Mouse (Mus musculus) activated CD4-positive, CD25-positive, alpha-beta regulatory T cell, adult 4 months (primary cell): ENCODE results near the gene Des. TPM values are rescaled to one million over a fixed set of nuclear protein-coding genes. Genes with fewer than 3 reads are reported as not detected.

Experiments used
- polyA plus RNA-seq, 2 experiments: library from polyadenylated mRNA; unstranded; fragments of 100-300 nt; shearing (Covaris generic); gene quantifications; one replicate each; pipeline ENCODE4 v1.2.1; 2017

The Des gene
- polyA plus RNA-seq, 2 experiments from 2014 or later: not detected

Other genes with a start within 250 kb of the Des start
- 1 to 10 TPM; 5.4 to 6.3 TPM for gene Nhej1, start 235.1 kb upstream of the Des start, polyA plus RNA-seq
- gene Slc23a3, start 226.4 kb upstream of the Des start, polyA plus RNA-seq: under 1 TPM in 1 of 2 experiments, not detected in 1; 0.46 TPM
- 100 to 1,000 TPM; 114 to 125 TPM for gene Cnppd1, start 217.6 kb upstream of the Des start, polyA plus RNA-seq
- 10 to 100 TPM; 15.1 to 27.4 TPM for gene Retreg2, start 217.6 kb upstream of the Des start, polyA plus RNA-seq
- 10 to 100 TPM; 52.2 to 58.8 TPM for gene Zfand2b, start 191.7 kb upstream of the Des start, polyA plus RNA-seq
- gene Abcb6, start 179.9 kb upstream of the Des start, polyA plus RNA-seq: 1 to 10 TPM; 1.4 to 2.8 TPM
- 10 to 100 TPM; 14.1 to 17.1 TPM for gene Ankzf1, start 168.2 kb upstream of the Des start, polyA plus RNA-seq
- gene Atg9a, start 168.1 kb upstream of the Des start, polyA plus RNA-seq: 1 to 10 TPM; 9.9 TPM
- 10 to 100 TPM; 12.0 to 12.4 TPM for gene Glb1l, start 149.5 kb upstream of the Des start, polyA plus RNA-seq
- 10 to 100 TPM; 45.7 to 65.1 TPM for gene Stk16, start 149.5 kb upstream of the Des start, polyA plus RNA-seq
- gene Tuba4a, start 140.5 kb upstream of the Des start, polyA plus RNA-seq: 100 to 1,000 TPM; 120 to 135 TPM
- gene A630095N17Rik, start 128.2 kb upstream of the Des start, polyA plus RNA-seq: not detected
- gene Dnajb2, start 123.9 kb upstream of the Des start, polyA plus RNA-seq: 1 to 10 TPM; 5.9 to 7.1 TPM
- under 1 TPM; 0.37 to 0.47 TPM for gene Ptprn, start 95.8 kb upstream of the Des start, polyA plus RNA-seq
- gene Resp18, start 81.9 kb upstream of the Des start, polyA plus RNA-seq: not detected
- 10 to 100 TPM; 57.0 to 64.9 TPM for gene Dnpep, start 42.3 kb upstream of the Des start, polyA plus RNA-seq
- gene Speg, start 15.0 kb downstream of the Des start, polyA plus RNA-seq: not detected
- gene Gmppa, start 75.6 kb downstream of the Des start, polyA plus RNA-seq: 10 to 100 TPM; 43.8 to 51.5 TPM
- not detected for gene Asic4, start 90.1 kb downstream of the Des start, polyA plus RNA-seq
- gene Chpf, start 119.0 kb downstream of the Des start, polyA plus RNA-seq: 1 to 10 TPM; 4.0 to 5.3 TPM
- under 1 TPM in 1 of 2 experiments, not detected in 1; 0.40 TPM for gene Tmem198, start 119.2 kb downstream of the Des start, polyA plus RNA-seq
- not detected for gene Obsl1, start 146.1 kb downstream of the Des start, polyA plus RNA-seq
- gene Inha, start 146.7 kb downstream of the Des start, polyA plus RNA-seq: not detected
- 1 to 10 TPM; 7.7 to 9.4 TPM for gene Stk11ip, start 161.2 kb downstream of the Des start, polyA plus RNA-seq
- gene Slc4a3, start 185.9 kb downstream of the Des start, polyA plus RNA-seq: under 1 TPM in 1 of 2 experiments, not detected in 1; 0.07 TPM